28 mouse cellular contexts compared by ENCODE assay signal in the genomic region with DNA sequence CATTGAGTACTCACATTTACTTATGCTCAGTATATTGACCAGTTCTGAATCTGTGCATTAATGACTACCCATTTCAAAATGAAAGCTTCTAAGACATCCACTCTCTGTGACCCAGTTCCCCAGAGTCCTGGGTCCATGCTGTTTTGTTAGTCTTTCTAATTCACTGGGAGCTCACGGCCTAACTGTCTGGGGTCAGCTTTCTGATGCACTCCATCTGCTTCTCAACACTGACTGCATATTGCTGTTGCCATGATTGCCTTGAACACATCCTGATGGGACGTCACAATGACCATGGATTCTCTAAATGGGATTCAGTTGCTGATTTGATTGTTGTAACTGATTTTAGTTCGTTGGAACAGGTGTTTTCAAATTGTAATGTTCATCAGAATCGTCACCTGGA. TPM values are rescaled to one million over a fixed set of nuclear protein-coding genes. Genes with fewer than 3 reads are reported as not detected.
"Had no signal": no experiment of that assay in that cellular context is flagged by ENCODE, and none has a peak within 500 bp of the region (broad histone marks: within the 10 kb centered on the region; RNA-seq: fewer than 3 reads in every experiment).

No protein-coding gene starts in this region.

- H3K27ac ChIP-seq: embryonic facial prominence, embryonic 10.5 days; embryonic facial prominence, embryonic 12.5 days; embryonic facial prominence, embryonic 13.5 days; embryonic facial prominence, embryonic 15.5 days; forebrain, embryonic 10.5 days; forebrain, embryonic 12.5 days; forebrain, embryonic 13.5 days; forebrain, embryonic 15.5 days; gastrocnemius, adult 2 months had no signal

- DNase-seq: cerebellum, adult 18-20 months; cerebellum, adult 2 months; cerebellum, adult 8-10 months; cerebellum, adult 9-10 months; cerebellum, adult 9-11 months; cerebellum, postnatal 10 days; cerebellum, postnatal 14 days; cerebellum, postnatal 25 days; cerebellum, postnatal 36 days; embryo, embryonic 11 days; forebrain, postnatal 0 days; gastrocnemius, adult 2 months; gastrocnemius, postnatal 10 days; gastrocnemius, postnatal 14 days; gastrocnemius, postnatal 25 days; gastrocnemius, postnatal 36 days; heart, adult 18-20 months had no signal

- H3K9ac ChIP-seq: embryonic facial prominence, embryonic 12.5 days; embryonic facial prominence, embryonic 13.5 days; embryonic facial prominence, embryonic 15.5 days; forebrain, embryonic 12.5 days; forebrain, embryonic 13.5 days; forebrain, embryonic 15.5 days; forebrain, postnatal 0 days had no signal

- H3K9me3 ChIP-seq: embryonic facial prominence, embryonic 10.5 days; embryonic facial prominence, embryonic 12.5 days; embryonic facial prominence, embryonic 13.5 days; embryonic facial prominence, embryonic 15.5 days; forebrain, embryonic 10.5 days; forebrain, embryonic 12.5 days; forebrain, embryonic 13.5 days; forebrain, embryonic 15.5 days had no signal

- H3K4me3 ChIP-seq: embryonic facial prominence, embryonic 10.5 days; embryonic facial prominence, embryonic 12.5 days; embryonic facial prominence, embryonic 13.5 days; embryonic facial prominence, embryonic 15.5 days; erythroblast, embryonic 14.5 days; forebrain, embryonic 10.5 days; forebrain, embryonic 12.5 days; forebrain, embryonic 13.5 days; forebrain, embryonic 15.5 days; gastrocnemius, adult 2 months had no signal

- H3K36me3 ChIP-seq: embryonic facial prominence, embryonic 10.5 days; embryonic facial prominence, embryonic 12.5 days; embryonic facial prominence, embryonic 13.5 days; embryonic facial prominence, embryonic 15.5 days; forebrain, embryonic 10.5 days; forebrain, embryonic 12.5 days; forebrain, embryonic 15.5 days had no signal

- H3K4me2 ChIP-seq: embryonic facial prominence, embryonic 12.5 days; embryonic facial prominence, embryonic 13.5 days; embryonic facial prominence, embryonic 15.5 days; forebrain, embryonic 12.5 days; forebrain, embryonic 13.5 days; forebrain, embryonic 15.5 days had no signal

- H3K27me3 ChIP-seq: embryonic facial prominence, embryonic 15.5 days; forebrain, embryonic 13.5 days; forebrain, embryonic 15.5 days had no signal

- ATAC-seq: forebrain, embryonic 13.5 days; forebrain, embryonic 14.5 days; forebrain, embryonic 15.5 days; forebrain, embryonic 16.5 days; forebrain, postnatal 0 days had no signal

RNA-seq across cellular contexts. Expression of a gene that starts 56.6 kb away (rescaled TPM):
- polyA plus RNA-seq: erythroblast, embryonic 14.5 days had no signal
